Mouse (Mus musculus): ENCODE data around the gene Pold3. TPM values are rescaled to one million over a fixed set of nuclear protein-coding genes. Genes with fewer than 3 reads are reported as not detected.
"Not testable (repeated sequence)": the region's sequence is repeated elsewhere in the genome, so short reads cannot be mapped to it uniquely, and the experiment has no call there.

Gene Pold3
- polyA plus RNA-seq, 1 experiment from 2014 or later: 94.5 TPM

- no peak for ATAC-seq (replicated peaks; ENCODE audit: low FRiP score)
- H3K4me1 ChIP-seq (replicated peaks; ENCODE audit: control insufficient read depth, insufficient read depth, low read length): no peaks in the 10 kb centered on the region
- no peak overlapping the region for H3K27ac ChIP-seq (ENCODE audit: low read depth, low read length)
- peaks cover 61% of the 10 kb centered on the region for H3K36me3 ChIP-seq (ENCODE audit: control insufficient read depth, insufficient read depth, low read length)
- H3K9me3 ChIP-seq (ENCODE audit: control insufficient read depth, low read length): no peaks in the 10 kb centered on the region
- no peak overlapping the region for H3K9ac ChIP-seq (ENCODE audit: low read depth, low read length)
- DNase-seq (ENCODE audit: low spot score): no peak
- 90% methylated on average over 5 of the region's 5 CpGs for WGBS
- H3K4me3 ChIP-seq (ENCODE audit: low read depth, low read length): no peak overlapping the region
- no peak overlapping the region for H3K4me2 ChIP-seq
- H3K27me3 ChIP-seq (replicated peaks; ENCODE audit: control insufficient read depth, insufficient read depth, low read length): no peaks in the 10 kb centered on the region
Observed at GRCm38 (mm10) chr7:100086891-100087290, 34.5 kb downstream of the Pold3 start.

- Histone ChIP-seq H3K27ac (ENCODE audit: low read depth, low read length) (no peak overlapping the region), H3K36me3 (ENCODE audit: control insufficient read depth, insufficient read depth, low read length) (peaks cover 61% of the 10 kb centered on the region), H3K4me2 (no peak overlapping the region), H3K4me3 (ENCODE audit: low read depth, low read length) (no peak overlapping the region), H3K4me1 (replicated peaks; ENCODE audit: control insufficient read depth, insufficient read depth, low read length) (no peaks in the 10 kb centered on the region), H3K27me3 (replicated peaks; ENCODE audit: control insufficient read depth, insufficient read depth, low read length) (no peaks in the 10 kb centered on the region), H3K9ac (ENCODE audit: low read depth, low read length) (no peak overlapping the region), H3K9me3 (ENCODE audit: control insufficient read depth, low read length) (no peaks in the 10 kb centered on the region)
- ATAC-seq (replicated peaks; ENCODE audit: low FRiP score) (no peak), DNase-seq (ENCODE audit: low spot score) (no peak)
- WGBS: 95% methylated on average over 8 of the region's 8 CpGs
Observed at GRCm38 (mm10) chr7:100086159-100086755, 35.1 kb downstream of the Pold3 start.

DNA sequence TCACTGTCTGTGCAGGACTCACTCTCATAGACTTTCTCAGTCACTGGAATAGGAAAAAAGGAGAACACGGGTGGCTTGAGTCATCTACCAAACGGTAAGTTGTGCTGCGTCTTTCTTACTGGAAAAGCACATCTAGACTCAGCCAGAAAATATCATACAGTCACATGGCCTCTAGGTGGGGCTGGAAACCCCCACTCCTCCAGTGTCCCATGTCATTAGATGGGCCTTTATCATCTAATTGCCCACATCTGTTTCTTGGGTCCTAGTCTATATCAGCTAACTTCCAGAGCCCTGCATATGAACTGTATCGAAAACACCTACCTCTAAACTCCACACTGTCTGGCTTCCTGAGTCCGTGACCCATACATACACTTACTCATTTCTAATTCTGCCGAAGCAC lies 37.6 kb downstream of the Pold3 start:
- no peaks in the 10 kb centered on the region for H3K4me1 ChIP-seq (replicated peaks; ENCODE audit: control insufficient read depth, insufficient read depth, low read length)
- H3K4me2 ChIP-seq: no peak overlapping the region
- DNase-seq (ENCODE audit: low spot score) (no peak), ATAC-seq (replicated peaks; ENCODE audit: low FRiP score) (no peak)
- no peaks in the 10 kb centered on the region for H3K27me3 ChIP-seq (replicated peaks; ENCODE audit: control insufficient read depth, insufficient read depth, low read length)
- no peak overlapping the region for H3K27ac ChIP-seq (ENCODE audit: low read depth, low read length)
- H3K4me3 ChIP-seq (ENCODE audit: low read depth, low read length): no peak overlapping the region
- H3K36me3 ChIP-seq (ENCODE audit: control insufficient read depth, insufficient read depth, low read length): peaks cover 46% of the 10 kb centered on the region
- H3K9ac ChIP-seq (ENCODE audit: low read depth, low read length): no peak overlapping the region
- 90% methylated on average over 6 of the region's 6 CpGs for WGBS
- no peaks in the 10 kb centered on the region for H3K9me3 ChIP-seq (ENCODE audit: control insufficient read depth, low read length)

- Histone ChIP-seq H3K27me3 (replicated peaks; ENCODE audit: control insufficient read depth, insufficient read depth, low read length) (no peaks in the 10 kb centered on the region), H3K27ac (ENCODE audit: low read depth, low read length) (no peak overlapping the region), H3K36me3 (ENCODE audit: control insufficient read depth, insufficient read depth, low read length) (peaks cover 45% of the 10 kb centered on the region), H3K4me1 (replicated peaks; ENCODE audit: control insufficient read depth, insufficient read depth, low read length) (no peaks in the 10 kb centered on the region), H3K9ac (ENCODE audit: low read depth, low read length) (no peak overlapping the region), H3K9me3 (ENCODE audit: control insufficient read depth, low read length) (no peaks in the 10 kb centered on the region), H3K4me2 (no peak overlapping the region), H3K4me3 (ENCODE audit: low read depth, low read length) (no peak overlapping the region)
- ATAC-seq (replicated peaks; ENCODE audit: low FRiP score) (no peak), DNase-seq (ENCODE audit: low spot score) (no peak)
- 91% methylated on average over 6 of the region's 6 CpGs for WGBS
Observed at GRCm38 (mm10) chr7:100082836-100083235, 38.5 kb downstream of the Pold3 start.

DNA sequence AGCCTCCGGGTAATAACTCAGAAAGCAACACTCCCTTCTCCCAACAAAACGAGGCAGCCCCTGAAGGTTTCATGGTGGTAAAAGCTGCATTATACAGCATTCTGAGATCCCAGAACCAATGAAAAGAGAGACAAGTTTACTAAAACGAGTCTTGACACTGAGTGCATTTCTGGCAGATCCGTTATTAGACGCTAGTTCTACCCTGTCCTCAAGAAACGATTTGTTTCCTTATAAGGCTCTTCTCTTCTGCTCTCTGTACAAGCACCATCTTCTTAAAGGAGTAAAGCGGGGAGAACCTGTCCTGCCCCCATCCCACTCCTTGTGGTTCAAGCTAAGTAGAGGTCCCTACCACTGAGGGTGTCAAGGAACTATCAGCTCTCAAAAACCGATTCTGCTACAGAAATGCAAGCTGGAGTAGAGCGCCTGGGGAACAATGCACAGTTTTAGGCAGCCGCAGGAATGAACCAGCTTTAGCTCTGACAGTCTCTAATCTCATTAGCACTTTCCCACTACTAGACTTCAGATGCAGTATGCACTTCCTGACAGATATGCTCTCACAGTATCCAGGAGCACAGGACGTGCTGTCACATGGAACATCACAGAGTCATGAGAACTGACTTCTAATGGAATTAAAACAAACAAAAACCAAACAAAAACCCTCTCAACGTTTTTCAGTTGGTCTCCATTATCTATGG lies 41.1 kb downstream of the Pold3 start:
- Histone ChIP-seq H3K4me3 (ENCODE audit: low read depth, low read length) (no peak overlapping the region), H3K4me1 (replicated peaks; ENCODE audit: control insufficient read depth, insufficient read depth, low read length) (no peaks in the 10 kb centered on the region; the same call in 1 of the 2 replicates), H3K27ac (ENCODE audit: low read depth, low read length) (no peak overlapping the region), H3K9ac (ENCODE audit: low read depth, low read length) (no peak overlapping the region), H3K27me3 (replicated peaks; ENCODE audit: control insufficient read depth, insufficient read depth, low read length) (no peaks in the 10 kb centered on the region), H3K4me2 (no peak overlapping the region), H3K9me3 (ENCODE audit: control insufficient read depth, low read length) (no peaks in the 10 kb centered on the region), H3K36me3 (ENCODE audit: control insufficient read depth, insufficient read depth, low read length) (peaks cover 24% of the 10 kb centered on the region)
- ATAC-seq (replicated peaks; ENCODE audit: low FRiP score): no peak
- whole genome bisulfite sequencing: 75% methylated on average over 12 of the region's 12 CpGs
- DNase-seq (ENCODE audit: low spot score): no peak

DNA sequence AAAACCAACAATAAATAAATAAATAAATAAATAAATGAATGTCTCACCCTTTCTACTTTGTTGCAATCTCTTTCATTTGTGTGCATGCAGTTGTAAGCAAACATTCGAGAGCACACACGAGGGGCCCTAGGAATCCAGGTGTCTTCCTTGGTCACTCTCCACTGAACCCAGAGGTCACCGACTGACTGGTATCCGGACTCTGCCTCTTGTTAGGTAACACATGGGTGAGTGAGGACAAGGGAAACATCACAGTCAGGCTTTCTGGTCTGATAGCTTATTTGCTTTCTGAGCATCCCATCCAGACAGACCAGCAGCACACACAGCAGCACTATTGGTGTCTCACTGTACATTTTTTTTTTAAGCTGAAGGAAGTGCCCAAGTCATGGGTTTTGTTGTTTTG lies 44.3 kb downstream of the Pold3 start:
- no peak for ATAC-seq (replicated peaks; ENCODE audit: low FRiP score)
- H3K9ac ChIP-seq (ENCODE audit: low read depth, low read length): no peak overlapping the region
- H3K36me3 ChIP-seq (ENCODE audit: control insufficient read depth, insufficient read depth, low read length): peaks cover 4% of the 10 kb centered on the region
- no peak for DNase-seq (ENCODE audit: low spot score)
- no peak overlapping the region for H3K4me2 ChIP-seq
- no peaks in the 10 kb centered on the region; the same call in 1 of the 2 replicates for H3K4me1 ChIP-seq (replicated peaks; ENCODE audit: control insufficient read depth, insufficient read depth, low read length)
- no peaks in the 10 kb centered on the region for H3K27me3 ChIP-seq (replicated peaks; ENCODE audit: control insufficient read depth, insufficient read depth, low read length)
- no peaks in the 10 kb centered on the region for H3K9me3 ChIP-seq (ENCODE audit: control insufficient read depth, low read length)
- WGBS: 84% methylated on average over 4 of the region's 4 CpGs
- no peak overlapping the region for H3K27ac ChIP-seq (ENCODE audit: low read depth, low read length)
- H3K4me3 ChIP-seq (ENCODE audit: low read depth, low read length): no peak overlapping the region

GRCm38 (mm10) chr7:100076296-100076695 lies 45.1 kb downstream of the Pold3 start:
- 69% methylated on average over 5 of the region's 5 CpGs for WGBS
- DNase-seq (ENCODE audit: low spot score) (no peak), ATAC-seq (replicated peaks; ENCODE audit: low FRiP score) (no peak)
- H3K4me1 ChIP-seq (replicated peaks; ENCODE audit: control insufficient read depth, insufficient read depth, low read length): no peaks in the 10 kb centered on the region; the same call in 1 of the 2 replicates
- no peaks in the 10 kb centered on the region for H3K9me3 ChIP-seq (ENCODE audit: control insufficient read depth, low read length)
- no peaks in the 10 kb centered on the region for H3K27me3 ChIP-seq (replicated peaks; ENCODE audit: control insufficient read depth, insufficient read depth, low read length)
- no peak overlapping the region for H3K27ac ChIP-seq (ENCODE audit: low read depth, low read length)
- H3K4me2 ChIP-seq: no peak overlapping the region
- no peak overlapping the region for H3K9ac ChIP-seq (ENCODE audit: low read depth, low read length)
- H3K4me3 ChIP-seq (ENCODE audit: low read depth, low read length): no peak overlapping the region
- H3K36me3 ChIP-seq (ENCODE audit: control insufficient read depth, insufficient read depth, low read length): peaks cover 4% of the 10 kb centered on the region

DNA sequence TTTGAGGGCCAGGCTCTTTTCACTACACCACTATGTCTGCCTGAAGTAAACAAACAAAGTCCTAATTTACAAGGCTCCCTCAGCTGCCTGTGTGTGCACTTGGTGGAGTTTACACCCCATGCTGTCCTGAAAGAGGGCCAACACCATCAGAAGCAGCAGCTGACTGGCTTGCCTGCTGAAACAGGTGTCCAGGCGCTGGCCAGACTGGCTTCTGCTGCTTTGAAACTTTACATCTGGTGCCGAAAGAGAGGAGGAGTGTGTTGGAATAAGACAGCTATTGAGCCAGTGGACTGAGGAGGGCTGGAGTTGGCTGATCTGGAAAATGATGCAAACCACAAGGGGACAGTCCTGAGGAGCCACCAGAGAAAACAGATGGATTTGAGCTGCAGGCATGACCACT lies 47.4 kb downstream of the Pold3 start:
- H3K4me1 ChIP-seq (replicated peaks; ENCODE audit: control insufficient read depth, insufficient read depth, low read length): no peaks in the 10 kb centered on the region; the same call in 1 of the 2 replicates
- no peak overlapping the region for H3K27ac ChIP-seq (ENCODE audit: low read depth, low read length)
- no peak for ATAC-seq (replicated peaks; ENCODE audit: low FRiP score)
- H3K4me2 ChIP-seq: no peak overlapping the region
- DNase-seq (ENCODE audit: low spot score): no peak
- no peak overlapping the region for H3K9ac ChIP-seq (ENCODE audit: low read depth, low read length)
- peaks cover 1% of the 10 kb centered on the region for H3K36me3 ChIP-seq (ENCODE audit: control insufficient read depth, insufficient read depth, low read length)
- H3K9me3 ChIP-seq (ENCODE audit: control insufficient read depth, low read length): no peaks in the 10 kb centered on the region
- no peak overlapping the region for H3K4me3 ChIP-seq (ENCODE audit: low read depth, low read length)
- no peaks in the 10 kb centered on the region for H3K27me3 ChIP-seq (replicated peaks; ENCODE audit: control insufficient read depth, insufficient read depth, low read length)
- WGBS: 85% methylated on average over 2 of the region's 2 CpGs

- not testable (repeated sequence) for ATAC-seq (replicated peaks; ENCODE audit: low FRiP score); H3K9me3 ChIP-seq (ENCODE audit: control insufficient read depth, low read length); H3K27me3 ChIP-seq (replicated peaks; ENCODE audit: control insufficient read depth, insufficient read depth, low read length); H3K36me3 ChIP-seq (ENCODE audit: control insufficient read depth, insufficient read depth, low read length); H3K27ac ChIP-seq (ENCODE audit: low read depth, low read length); H3K4me2 ChIP-seq; H3K9ac ChIP-seq (ENCODE audit: low read depth, low read length); H3K4me1 ChIP-seq (replicated peaks; ENCODE audit: control insufficient read depth, insufficient read depth, low read length); H3K4me3 ChIP-seq (ENCODE audit: low read depth, low read length); DNase-seq (ENCODE audit: low spot score)
- WGBS: 78% methylated on average over 2 of the region's 2 CpGs
Observed at GRCm38 (mm10) chr7:100052991-100053390, 68.4 kb downstream of the Pold3 start.

Data from liver, embryonic 11.5 days (tissue).